Mouse (Mus musculus): ENCODE data around the gene Sec62.

Sec62 gene

GRCm38 (mm10) chr3:30792737-30793402, at the start of gene Sec62:
TSS of gene Sec62 (plus strand) at chr3:30792875.
- peak; percentile 87 to 89 for DNase-seq

DNA sequence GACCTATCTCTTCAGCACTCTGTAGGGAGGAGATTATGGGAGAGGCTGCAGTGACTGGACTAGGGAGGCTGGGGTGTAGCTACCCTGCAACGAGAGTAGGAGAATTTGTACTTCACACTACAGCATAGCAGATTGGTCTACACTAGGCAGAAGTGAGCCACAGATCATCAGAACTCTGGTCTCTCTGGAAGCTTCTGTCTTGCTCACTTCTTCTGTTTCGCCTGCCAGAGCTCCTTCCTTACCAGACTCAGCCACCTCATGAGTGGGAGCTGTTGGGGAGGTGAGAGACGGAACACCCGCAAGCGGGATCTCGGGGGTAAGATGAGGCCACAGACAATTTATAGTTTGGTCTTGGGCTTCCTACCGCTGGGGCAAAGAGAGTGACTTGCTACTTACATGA, 49.8 kb upstream of the Sec62 start:
- DNase-seq = no peak

- DNase-seq = no peak
Measured at GRCm38 (mm10) chr3:30746006-30746405, 46.7 kb upstream of the Sec62 start, which contains the start of gene Samd7. TSS of gene Samd7 (plus strand) at chr3:30746293.

DNA sequence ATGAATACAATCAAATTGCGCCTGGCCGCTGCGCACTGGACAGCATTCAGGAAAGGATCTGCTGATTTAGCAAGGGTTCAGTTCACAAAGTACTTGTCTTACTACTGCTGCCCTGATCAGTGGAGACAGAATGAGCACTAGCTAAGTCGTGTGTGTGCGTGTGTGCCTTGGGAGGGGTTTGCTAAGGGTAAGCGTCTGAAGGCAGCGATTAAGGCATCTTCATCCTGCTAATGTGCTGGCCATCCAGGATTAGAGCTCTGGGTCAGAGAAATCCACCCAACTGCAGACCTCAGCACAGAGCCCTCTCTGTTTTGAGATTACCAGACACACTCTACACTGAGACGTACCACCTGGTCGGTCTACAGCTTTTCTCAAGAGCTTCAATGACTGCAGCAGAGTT, 44.4 kb upstream of the Sec62 start:
- DNase-seq = no peak

DNA sequence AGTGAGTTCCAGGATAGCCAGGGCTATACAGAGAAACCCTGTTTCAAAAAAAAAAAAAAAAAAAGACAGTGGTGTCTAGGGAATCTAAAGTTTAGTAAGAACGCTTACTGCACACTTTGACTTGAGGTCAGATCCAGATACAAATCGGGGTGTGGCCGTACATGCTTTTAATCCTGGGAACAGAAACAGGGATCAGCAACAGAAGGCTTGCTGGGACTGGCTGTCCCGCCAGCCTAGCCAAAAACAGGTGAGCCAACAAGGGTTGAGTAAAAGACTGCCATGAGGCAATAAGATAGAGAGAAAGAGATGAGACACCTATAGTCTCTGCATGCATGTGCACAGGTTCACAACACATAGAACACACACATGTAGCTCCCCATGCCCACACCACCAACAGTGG, 38.0 kb upstream of the Sec62 start:
- DNase-seq = no peak

DNA sequence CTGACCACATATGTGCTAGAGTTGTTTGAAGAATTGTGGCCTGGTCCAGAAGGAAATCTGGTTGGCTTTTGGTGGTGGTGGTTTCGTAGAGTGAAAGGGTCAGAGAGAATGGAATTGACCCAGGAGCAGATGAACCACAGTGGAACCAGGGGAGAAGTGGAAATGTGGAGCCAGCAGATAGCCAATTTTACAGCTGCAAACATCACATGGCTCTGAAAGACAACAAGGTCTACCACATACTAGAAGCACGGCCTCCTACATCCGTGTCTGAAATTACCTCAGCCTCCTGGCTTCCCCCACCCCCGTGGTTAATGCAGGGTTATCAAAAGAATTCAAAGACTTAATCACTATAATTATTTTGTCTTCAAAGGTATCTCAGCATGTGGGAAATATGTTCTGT, 27.8 kb upstream of the Sec62 start:
- DNase-seq = no peak

DNA sequence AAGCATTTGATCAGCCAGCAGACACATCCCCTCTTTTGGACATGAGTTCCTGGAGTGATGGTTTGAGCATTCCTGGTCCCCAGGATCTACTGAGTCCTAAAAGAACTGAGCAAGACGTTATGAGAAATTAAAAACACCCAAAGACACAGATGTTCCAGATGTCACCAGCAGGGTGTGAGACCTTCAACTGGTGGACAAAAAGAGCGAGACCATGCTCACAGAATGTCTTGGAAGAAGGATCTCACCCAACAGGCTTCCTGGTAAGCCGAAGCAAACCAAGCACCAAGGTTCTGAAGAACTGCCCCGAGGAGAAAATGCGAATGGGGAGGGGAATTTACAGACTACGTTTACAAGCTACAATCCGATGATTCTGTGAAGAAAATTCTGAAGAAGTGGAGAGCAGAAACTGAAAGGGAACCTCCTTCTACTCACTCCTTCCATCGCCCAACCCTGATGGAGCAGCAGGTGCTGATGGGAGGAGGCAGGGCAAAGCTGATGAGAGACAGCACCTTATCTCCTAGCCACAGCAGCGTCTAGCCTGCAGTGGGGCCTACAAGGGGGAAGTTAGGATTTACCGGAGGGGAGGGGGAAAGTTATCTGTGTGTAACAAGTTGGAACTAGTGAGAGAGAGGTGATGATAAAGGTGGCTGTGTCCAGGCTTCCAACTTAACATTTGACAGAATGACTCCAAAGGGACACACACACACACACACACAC, 27.2 kb upstream of the Sec62 start:
- DNase-seq = peak; percentile 5 to 35

GRCm38 (mm10) chr3:30766177-30766576, 26.5 kb upstream of the Sec62 start:
- no peak for DNase-seq

GRCm38 (mm10) chr3:30767271-30767670, 25.4 kb upstream of the Sec62 start:
- no peak for DNase-seq

- DNase-seq = no peak
Measured at GRCm38 (mm10) chr3:30769755-30770515, 22.7 kb upstream of the Sec62 start.

- no peak for DNase-seq
Measured at GRCm38 (mm10) chr3:30771560-30771959, 21.1 kb upstream of the Sec62 start.

DNA sequence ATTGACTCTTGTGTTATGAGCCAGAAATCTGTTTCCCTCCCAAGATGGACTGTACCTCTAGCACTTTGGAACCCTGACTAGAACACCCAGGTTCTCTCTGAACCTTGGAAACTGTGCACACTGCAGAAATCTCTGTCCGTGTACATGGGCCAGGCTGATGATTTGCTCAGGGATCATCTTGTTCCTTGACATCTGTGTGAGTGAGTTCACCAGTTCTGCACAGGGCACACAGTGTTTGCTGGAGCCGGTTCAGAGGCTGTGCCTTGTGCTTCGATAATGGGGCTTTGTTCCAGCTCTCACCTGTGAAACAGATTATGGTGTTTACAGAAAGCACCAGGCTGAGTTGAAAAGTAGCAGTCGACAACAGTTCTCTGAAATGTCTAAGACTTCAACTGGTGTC, 20.0 kb upstream of the Sec62 start:
- DNase-seq = no peak

DNA sequence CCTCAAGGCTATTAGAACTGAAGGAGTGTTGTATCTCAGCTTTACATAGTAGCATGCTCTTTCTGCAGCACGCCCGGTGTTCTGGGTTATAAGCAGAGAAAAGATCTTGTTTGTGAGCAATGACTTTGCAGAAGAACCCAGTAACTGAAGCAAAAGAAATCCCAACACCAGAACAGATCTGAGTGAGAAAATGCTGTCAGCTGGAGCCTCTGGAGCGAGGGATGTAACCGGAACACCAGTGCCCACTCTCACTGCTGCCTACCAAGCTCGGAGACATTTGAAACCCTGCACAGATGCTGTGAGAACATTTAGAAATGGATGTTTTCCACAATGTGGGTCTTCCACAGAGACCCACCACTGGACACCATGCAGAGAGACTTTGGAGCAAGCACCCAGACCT, 18.0 kb upstream of the Sec62 start:
- no peak for DNase-seq

DNA sequence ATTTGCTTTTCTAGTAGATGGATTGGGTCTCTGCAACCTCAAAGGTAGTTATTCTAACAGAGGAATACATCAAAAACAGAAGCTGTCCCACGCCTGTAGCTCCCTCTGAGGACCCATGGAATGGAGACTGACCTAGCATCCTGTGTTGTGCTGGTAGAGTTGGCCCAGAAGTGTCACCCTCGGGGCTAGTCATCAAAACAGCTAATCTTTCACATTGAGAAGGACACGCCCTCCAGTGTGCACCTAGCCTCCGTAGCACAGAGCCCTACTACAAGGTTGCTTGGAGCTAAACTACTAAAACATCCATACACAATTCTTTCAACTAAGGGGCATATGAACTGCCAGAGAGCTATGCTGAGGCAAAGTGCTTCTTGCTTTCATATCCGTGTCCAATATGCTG, 14.7 kb upstream of the Sec62 start:
- DNase-seq = no peak

DNA sequence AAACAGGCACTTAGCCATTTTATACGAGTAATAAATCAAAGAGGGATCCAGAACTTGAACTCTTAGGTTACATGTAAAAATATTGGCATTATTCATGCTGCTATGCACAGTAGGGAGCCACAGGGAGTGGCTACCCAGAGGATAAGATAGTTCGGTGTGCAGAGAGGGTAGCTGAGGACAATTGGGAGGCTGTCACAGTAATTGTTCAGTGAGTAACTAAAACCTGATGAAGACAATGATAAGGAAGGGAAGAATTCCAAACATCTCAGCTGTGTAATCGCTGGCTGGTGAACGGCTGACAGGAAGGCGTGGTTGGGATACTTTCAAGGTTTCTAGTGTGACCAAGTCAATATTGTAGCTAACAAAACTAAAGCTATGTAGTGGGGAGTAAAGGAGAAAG, 4.1 kb upstream of the Sec62 start:
- no peak for DNase-seq

DNA sequence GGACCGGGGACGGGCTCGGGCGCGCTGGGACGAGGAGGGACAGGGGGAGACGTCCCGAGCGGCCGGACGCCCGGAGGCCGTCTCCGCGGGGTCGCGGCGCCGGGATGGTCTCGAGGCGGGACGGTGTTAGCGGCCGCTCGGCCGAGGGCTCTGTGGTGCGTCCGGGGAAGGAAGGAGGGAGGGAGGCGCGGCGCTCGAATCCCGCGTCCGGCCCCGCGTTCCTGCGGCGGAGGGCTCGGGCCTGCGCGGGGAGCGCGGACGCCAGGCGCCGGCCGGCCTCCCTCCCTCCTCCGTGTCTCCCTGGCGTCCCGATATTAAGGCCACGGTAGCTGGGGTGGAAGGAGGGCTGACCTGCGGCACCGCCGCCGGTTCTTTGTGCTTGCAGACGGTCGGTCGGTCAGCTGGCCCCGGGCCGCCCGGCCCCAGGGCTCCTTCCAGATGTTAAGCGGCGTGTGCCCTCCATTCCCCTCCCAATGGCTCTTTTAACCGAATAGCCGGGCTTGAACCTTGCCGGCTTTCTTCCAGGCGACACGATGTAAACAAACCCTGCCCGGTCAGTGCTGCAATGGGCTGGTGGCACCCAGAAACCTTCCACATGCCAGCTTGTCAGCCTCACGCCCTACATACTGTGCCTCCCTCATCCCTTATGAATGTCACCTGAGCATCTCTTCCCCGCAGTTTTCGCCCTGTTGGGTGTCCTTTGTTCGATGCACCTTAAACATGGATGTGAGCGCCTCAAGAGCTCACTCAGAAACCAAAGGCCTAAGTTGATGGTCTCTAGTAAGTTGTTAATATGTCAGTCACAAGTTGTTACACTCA, 937 bp downstream of the Sec62 start:
- peak; percentile 15 to 21 for DNase-seq

DNA sequence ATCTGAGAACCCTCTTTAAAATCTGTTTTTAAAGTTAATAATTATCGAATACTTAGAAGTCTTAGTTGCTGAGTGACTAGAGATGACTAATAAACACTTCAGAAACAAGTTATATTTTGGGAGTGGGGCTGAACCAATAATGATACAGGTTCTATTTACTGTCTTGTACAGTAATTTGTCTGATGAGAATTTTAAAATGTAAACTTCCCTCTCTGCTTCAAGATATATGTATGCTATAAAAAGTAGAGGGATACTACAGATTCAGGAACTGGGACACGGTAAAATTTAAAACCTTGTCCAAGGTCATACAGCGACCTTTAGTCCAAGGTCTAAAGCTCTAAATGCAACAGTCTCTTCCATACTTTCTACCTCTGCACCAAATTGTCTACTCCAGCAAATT, 9.5 kb downstream of the Sec62 start:
- no peak for DNase-seq

- no peak for DNase-seq
Measured at GRCm38 (mm10) chr3:30812881-30813280, 20.2 kb downstream of the Sec62 start.

DNA sequence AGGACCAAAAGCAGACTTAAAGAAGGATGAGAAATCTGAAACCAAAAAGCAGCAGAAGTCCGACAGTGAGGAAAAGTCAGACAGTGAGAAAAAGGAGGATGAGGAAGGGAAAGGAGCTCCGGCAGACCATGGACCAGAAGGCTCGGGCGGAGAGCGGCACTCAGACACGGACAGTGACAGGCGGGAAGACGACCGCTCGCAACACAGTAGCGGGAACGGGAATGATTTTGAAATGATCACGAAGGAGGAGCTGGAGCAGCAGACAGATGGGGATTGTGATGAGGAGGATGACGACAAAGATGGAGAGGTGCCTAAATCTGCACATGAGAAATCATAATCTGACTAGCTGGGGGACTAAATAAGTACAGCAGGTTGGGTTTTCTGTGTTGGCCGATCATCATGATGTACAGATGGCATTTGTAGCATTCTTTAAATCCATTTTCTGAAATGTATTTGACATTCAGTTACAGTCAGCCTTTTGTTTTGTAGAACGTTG, 26.0 kb downstream of the Sec62 start:
- no peak for DNase-seq

- no peak for DNase-seq
Measured at GRCm38 (mm10) chr3:30822163-30822562, 29.5 kb downstream of the Sec62 start.

DNA sequence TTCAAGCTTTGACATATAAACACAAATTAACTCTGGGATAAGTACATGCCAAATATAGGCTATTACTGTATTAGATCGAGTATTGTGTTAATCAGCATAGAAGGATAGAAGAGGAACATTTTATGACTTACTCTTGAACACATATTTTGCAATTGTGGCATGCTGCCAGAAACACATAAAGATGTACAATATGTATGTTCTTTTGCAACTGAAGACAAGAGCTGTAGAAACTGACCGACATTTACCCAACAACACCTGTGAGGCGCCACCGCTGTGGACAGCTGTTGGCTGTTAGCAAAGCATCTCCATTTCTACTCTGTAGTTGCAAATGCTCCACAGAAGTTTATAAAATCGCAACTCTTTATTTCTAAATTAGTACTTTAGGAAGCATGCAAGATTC, 33.4 kb downstream of the Sec62 start:
- DNase-seq = no peak

- no peak for DNase-seq
Measured at GRCm38 (mm10) chr3:30831848-30832606, 39.4 kb downstream of the Sec62 start.
